ENCODE assay signal across 13 mouse cellular contexts in the genomic region with DNA sequence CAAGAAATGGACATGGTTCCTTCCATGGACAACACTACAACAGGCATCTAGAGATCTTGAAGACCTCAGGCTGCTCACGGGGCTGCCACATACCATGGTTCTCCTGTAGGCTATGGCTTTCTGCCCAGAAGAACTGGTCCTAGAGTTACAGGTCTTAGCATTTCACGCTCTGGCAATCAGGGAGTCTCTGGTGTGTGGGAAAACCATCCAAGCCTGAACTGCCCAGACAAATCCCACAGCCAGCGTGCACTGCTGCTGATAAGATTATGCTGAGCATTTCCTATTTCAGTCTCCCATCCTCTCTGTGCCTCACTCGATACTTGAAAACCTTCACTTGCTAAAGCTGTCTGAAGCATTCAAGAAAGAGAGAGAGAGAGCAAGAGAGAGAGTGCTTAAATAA.
DNase-seq lines count a peak whose midpoint lies in the region; ATAC-seq and TF ChIP-seq lines count a peak whose summit lies in the region.
"Had no signal": no experiment of that assay in that cellular context is flagged by ENCODE, and none has a peak within 500 bp of the region (broad histone marks: within the 10 kb centered on the region; RNA-seq: fewer than 3 reads in every experiment).

No protein-coding gene starts in this region.

- H3K9ac ChIP-seq in embryonic facial prominence, embryonic 14.5 days (ENCODE audit: low read depth, low read length): no peak overlapping the region
- no peak overlapping the region for H3K9ac ChIP-seq in kidney, embryonic 14.5 days (ENCODE audit: low read depth, low read length)
- no peak overlapping the region for H3K9ac ChIP-seq in liver, embryonic 15.5 days
- H3K9ac ChIP-seq: lung, embryonic 14.5 days; neural tube, embryonic 12.5 days had no signal

- DNase-seq in embryonic facial prominence, embryonic 14.5 days (ENCODE audit: low spot score): peak; percentile 66
- no peak for DNase-seq in embryonic facial prominence, embryonic 10.5 days (ENCODE audit: low spot score)
- no peak for DNase-seq in layer of hippocampus, adult 2 months (ENCODE audit: low spot score in 2 of 2)
- DNase-seq in layer of hippocampus, postnatal 14 days (ENCODE audit: low spot score in 2 of 2): no peak
- DNase-seq in left cerebral cortex, adult 18-20 months (ENCODE audit: low spot score in 2 of 2): no peak
- no peak for DNase-seq in cerebellum, adult 11 months
- DNase-seq: gastrocnemius, postnatal 25 days; lung, embryonic 14.5 days had no signal

- WGBS in embryonic facial prominence, embryonic 14.5 days: 61% methylated on average over 4 of the region's 4 CpGs
- 80% methylated on average over 4 of the region's 4 CpGs for WGBS in embryonic facial prominence, embryonic 10.5 days
- WGBS in kidney, embryonic 14.5 days: 47% methylated on average over 4 of the region's 4 CpGs
- 12% methylated on average over 4 of the region's 4 CpGs for WGBS in liver, embryonic 15.5 days (ENCODE audit: insufficient replicate concordance)

- no peaks in the 10 kb centered on the region for H3K27me3 ChIP-seq in embryonic facial prominence, embryonic 14.5 days (replicated peaks; ENCODE audit: control insufficient read depth, insufficient read depth, low read length)
- no peaks in the 10 kb centered on the region for H3K27me3 ChIP-seq in embryonic facial prominence, embryonic 10.5 days (replicated peaks; ENCODE audit: low read depth, poor library complexity, severe bottlenecking)
- no peaks in the 10 kb centered on the region for H3K27me3 ChIP-seq in kidney, embryonic 14.5 days (ENCODE audit: control insufficient read depth, insufficient read depth, low read length)
- H3K27me3 ChIP-seq in liver, embryonic 15.5 days: peaks cover 18% of the 10 kb centered on the region; the same call in 1 of the 2 replicates
- H3K27me3 ChIP-seq: neural tube, embryonic 12.5 days had no signal

- H3K9me3 ChIP-seq in embryonic facial prominence, embryonic 14.5 days (ENCODE audit: control insufficient read depth, low read length): no peaks in the 10 kb centered on the region
- H3K9me3 ChIP-seq in embryonic facial prominence, embryonic 10.5 days: no peaks in the 10 kb centered on the region
- no peaks in the 10 kb centered on the region for H3K9me3 ChIP-seq in kidney, embryonic 14.5 days (ENCODE audit: control insufficient read depth, low read length)
- no peaks in the 10 kb centered on the region for H3K9me3 ChIP-seq in liver, embryonic 15.5 days (replicated peaks)
- H3K9me3 ChIP-seq: forebrain, embryonic 10.5 days; megakaryocyte, embryonic 14.5 days; neural tube, embryonic 12.5 days had no signal

- peaks cover 27% of the 10 kb centered on the region for H3K4me1 ChIP-seq in embryonic facial prominence, embryonic 14.5 days (ENCODE audit: control insufficient read depth, insufficient read depth, low read length)
- H3K4me1 ChIP-seq in embryonic facial prominence, embryonic 10.5 days: peaks cover 26% of the 10 kb centered on the region
- 0 out of 2 replicates have a peak, but pooled peaks cover 8% of the 10 kb centered on the region for H3K4me1 ChIP-seq in kidney, embryonic 14.5 days (ENCODE audit: control insufficient read depth, insufficient read depth, low read length)
- peaks cover 17% of the 10 kb centered on the region for H3K4me1 ChIP-seq in liver, embryonic 15.5 days (replicated peaks)

- TF ChIP-seq CTCF in layer of hippocampus, adult 2 months (conservative IDR thresholded peaks at IDR 0.05): no peak

- peak; percentile 56; the same call in 1 of the 2 replicates for ATAC-seq in embryonic facial prominence, embryonic 14.5 days (ENCODE audit: low read depth)
- ATAC-seq in kidney, embryonic 14.5 days (ENCODE audit: low FRiP score, low TSS enrichment): peak; percentile 84
- peak; percentile 77 for ATAC-seq in liver, embryonic 15.5 days (ENCODE audit: insufficient read depth)

- H3K4me3 ChIP-seq in embryonic facial prominence, embryonic 14.5 days (ENCODE audit: low read depth, low read length): no peak overlapping the region
- H3K4me3 ChIP-seq in embryonic facial prominence, embryonic 10.5 days: no peak overlapping the region
- no peak overlapping the region for H3K4me3 ChIP-seq in layer of hippocampus, adult 2 months
- H3K4me3 ChIP-seq in kidney, embryonic 14.5 days (ENCODE audit: low read length): no peak overlapping the region
- H3K4me3 ChIP-seq in liver, embryonic 15.5 days (replicated peaks): no peak overlapping the region
- H3K4me3 ChIP-seq: forebrain, embryonic 10.5 days; megakaryocyte, embryonic 14.5 days; neural tube, embryonic 12.5 days had no signal

- H3K4me2 ChIP-seq in embryonic facial prominence, embryonic 14.5 days (ENCODE audit: low read depth, low read length): no peak overlapping the region
- no peak overlapping the region for H3K4me2 ChIP-seq in kidney, embryonic 14.5 days (replicated peaks; ENCODE audit: low read depth, low read length)
- peak overlapping the region; percentile 21; the same call in 1 of the 2 replicates for H3K4me2 ChIP-seq in liver, embryonic 15.5 days
- H3K4me2 ChIP-seq: lung, embryonic 14.5 days; neural tube, embryonic 12.5 days had no signal

- H3K27ac ChIP-seq in embryonic facial prominence, embryonic 14.5 days (replicated peaks; ENCODE audit: low read depth, low read length): no peak overlapping the region
- no peak overlapping the region for H3K27ac ChIP-seq in embryonic facial prominence, embryonic 10.5 days (replicated peaks)
- peak overlapping the region; percentile 18; the same call in 1 of the 2 replicates for H3K27ac ChIP-seq in layer of hippocampus, adult 2 months
- peak overlapping the region; percentile 42; the same call in 1 of the 2 replicates for H3K27ac ChIP-seq in kidney, embryonic 14.5 days (ENCODE audit: low read depth, low read length)
- no peak overlapping the region for H3K27ac ChIP-seq in liver, embryonic 15.5 days (replicated peaks)
- H3K27ac ChIP-seq: forebrain, embryonic 10.5 days; neural tube, embryonic 12.5 days had no signal

- no peaks in the 10 kb centered on the region for H3K36me3 ChIP-seq in embryonic facial prominence, embryonic 14.5 days (ENCODE audit: control insufficient read depth, insufficient read depth, low read length)
- H3K36me3 ChIP-seq in embryonic facial prominence, embryonic 10.5 days (replicated peaks): no peaks in the 10 kb centered on the region
- no peaks in the 10 kb centered on the region for H3K36me3 ChIP-seq in kidney, embryonic 14.5 days (ENCODE audit: control insufficient read depth, insufficient read depth, low read length)
- H3K36me3 ChIP-seq in liver, embryonic 15.5 days (replicated peaks): no peaks in the 10 kb centered on the region
- H3K36me3 ChIP-seq: forebrain, embryonic 10.5 days; neural tube, embryonic 12.5 days had no signal

Comparison
In these comparisons a context has a peak if more than half of its experiments do, and no peak if none do; other contexts are left out.
1. H3K27ac ChIP-seq: peak in layer of hippocampus, adult 2 months (single experiment) and kidney, embryonic 14.5 days (single experiment); none in embryonic facial prominence, embryonic 14.5 days (single experiment), embryonic facial prominence, embryonic 10.5 days (single experiment) and liver, embryonic 15.5 days (single experiment).
2. Peak in every context shown above with its lines, with median percentiles within 50 percentile points of each other: ATAC-seq.